Mouse (Mus musculus) forebrain, embryonic 11.5 days (tissue): ENCODE results near the gene Ubr7. TPM values are rescaled to one million over a fixed set of nuclear protein-coding genes. Genes with fewer than 3 reads are reported as not detected.

Source experiments
- ATAC-seq: fragments of 200-750 bp; cut with Nextera tagmentation; replicated peaks from 2 replicates; pipeline ENCODE4 v1.8.0; 2017; ENCODE audit warnings: moderate TSS enrichment; ENCODE audit not compliant: low FRiP score
- DNase-seq: peaks from one replicate; pipeline ENCODE4 v3.0.0-alpha.2; 2017; ENCODE audit warnings: low spot score
- H3K27ac ChIP-seq: fragments of 300-500 bp; sonication (generic); 2 replicates; pipeline ENCODE4 v1.5.1; 2014; ENCODE audit warnings: low read depth, low read length
- H3K27me3 ChIP-seq: fragments of 300-500 bp; sonication (generic); 2 replicates; pipeline ENCODE4 v1.6.1; 2014; ENCODE audit warnings: mild to moderate bottlenecking, low read length, mixed read lengths; ENCODE audit not compliant: control insufficient read depth, insufficient read depth
- H3K36me3 ChIP-seq: fragments of 300-500 bp; sonication (generic); 2 replicates; pipeline ENCODE4 v1.6.1; 2014; ENCODE audit warnings: mild to moderate bottlenecking, low read length, moderate library complexity, mixed read lengths; ENCODE audit not compliant: control insufficient read depth, insufficient read depth
- H3K4me1 ChIP-seq: fragments of 300-500 bp; sonication (generic); replicated peaks from 2 replicates; pipeline ENCODE4 v1.6.1; 2014; ENCODE audit warnings: low read length, mixed read lengths; ENCODE audit not compliant: control insufficient read depth, insufficient read depth
- H3K4me2 ChIP-seq: fragments of 300-500 bp; sonication (generic); 2 replicates; pipeline ENCODE4 v1.6.1; 2014; ENCODE audit warnings: low read depth, mild to moderate bottlenecking, low read length, moderate library complexity, mixed read lengths; ENCODE audit not compliant: severe bottlenecking
- H3K4me3 ChIP-seq: fragments of 300-500 bp; sonication (generic); 2 replicates; pipeline ENCODE4 v1.5.1; 2014; ENCODE audit warnings: low read depth, low read length
- H3K9ac ChIP-seq: fragments of 300-500 bp; sonication (generic); 2 replicates; pipeline ENCODE4 v1.6.1; 2014; ENCODE audit warnings: low read length
- H3K9me3 ChIP-seq: fragments of 300-500 bp; sonication (generic); 2 replicates; pipeline ENCODE4 v1.6.1; 2016; ENCODE audit warnings: low read length, mixed read lengths; ENCODE audit not compliant: control insufficient read depth
- WGBS: fragments of 180-500 bp; shearing (Covaris S2); extraction: QIAGEN DNeasy Blood & Tissue Kit; methylation state at CpG from one replicate; pipeline ENCODE4 v1.1.7; 2014; 5-methylcytosine and 5-hydroxymethylcytosine counted together
- polyA plus RNA-seq: library from polyadenylated mRNA; unstranded; fragments of >200 nt; fragmentation: Nextera tagmentation; extraction: Ambion mirVana; gene quantifications from 2 replicates; pipeline ENCODE4 v1.2.1, GENCODE M21; 2014

The Ubr7 gene
- polyA plus RNA-seq, 1 experiment from 2014 or later: 70.6 TPM

DNA sequence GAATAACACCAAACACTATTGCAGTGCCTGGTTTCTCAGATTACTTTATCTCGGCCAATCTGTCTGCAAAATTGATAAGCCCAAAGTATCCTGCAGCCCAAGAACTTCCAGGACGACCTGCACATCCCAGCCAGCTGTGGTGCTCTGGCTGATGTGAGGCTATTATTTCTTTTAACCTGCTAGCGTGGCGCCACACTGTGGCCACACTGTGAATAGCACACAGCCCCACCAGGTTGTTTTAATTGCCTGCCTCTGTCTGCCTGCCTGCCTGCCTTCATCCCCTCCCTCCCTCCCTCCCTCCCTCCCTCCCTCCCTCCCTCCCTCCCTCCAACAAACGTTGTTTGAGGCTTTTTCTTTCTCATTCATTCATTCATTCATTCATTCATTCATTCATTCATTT is 24.4 kb upstream of the Ubr7 start:
- 17% methylated on average over 4 of the region's 5 CpGs for WGBS
- Histone ChIP-seq H3K27ac (no peak overlapping the region), H3K4me3 (no peak overlapping the region), H3K4me2 (no peak overlapping the region), H3K4me1 (peaks cover 19% of the 10 kb centered on the region), H3K27me3 (no peaks in the 10 kb centered on the region), H3K36me3 (no peaks in the 10 kb centered on the region), H3K9ac (no peak overlapping the region), H3K9me3 (no peaks in the 10 kb centered on the region)
- DNase-seq: peak; percentile 83
- ATAC-seq: no peak

DNA sequence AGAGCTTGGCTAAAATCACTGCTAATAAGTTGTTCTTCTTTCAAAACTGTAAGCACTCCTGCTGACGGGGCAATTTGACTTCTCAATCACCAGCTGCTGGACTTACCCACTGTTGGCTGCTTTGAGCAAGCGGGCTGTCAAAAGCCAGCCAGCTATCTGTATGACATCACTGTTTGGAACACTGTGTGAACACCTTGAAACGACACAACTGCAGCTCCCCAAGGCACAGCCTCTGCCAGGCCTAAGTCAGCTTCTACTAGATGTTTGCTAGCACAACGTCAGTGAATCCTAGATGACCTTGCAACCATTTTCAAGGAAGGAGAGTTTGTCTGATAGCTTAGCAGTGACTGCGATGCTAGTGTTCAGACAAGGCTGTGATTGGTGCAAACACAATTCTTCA is 18.7 kb upstream of the Ubr7 start:
- Histone ChIP-seq H3K9me3 (no peaks in the 10 kb centered on the region), H3K4me2 (no peak overlapping the region), H3K9ac (no peak overlapping the region), H3K36me3 (no peaks in the 10 kb centered on the region), H3K4me1 (peaks cover 2% of the 10 kb centered on the region; the same call in 1 of the 2 replicates), H3K4me3 (no peak overlapping the region), H3K27me3 (no peaks in the 10 kb centered on the region), H3K27ac (no peak overlapping the region)
- WGBS: 83% methylated on average over 5 of the region's 5 CpGs
- no peak for DNase-seq
- ATAC-seq: no peak

DNA sequence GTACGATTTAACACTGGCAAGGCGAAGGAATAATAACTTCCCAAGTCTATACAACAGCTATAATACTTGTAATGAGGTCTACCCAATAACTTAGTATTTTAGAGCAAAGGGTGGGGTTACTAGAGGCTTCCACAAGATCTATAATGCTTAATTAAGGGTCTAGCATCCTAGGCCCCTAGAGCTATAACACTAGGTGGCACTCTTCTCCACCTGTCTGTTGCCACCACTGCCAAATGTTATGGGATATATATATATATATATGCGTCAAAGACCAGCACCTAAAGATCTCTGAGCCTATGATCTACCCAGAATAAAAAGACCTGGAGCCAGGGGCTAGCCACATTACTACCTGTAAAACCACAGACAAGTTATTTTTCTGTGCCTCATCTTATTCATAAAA is 17.5 kb upstream of the Ubr7 start:
- ATAC-seq: no peak
- Histone ChIP-seq H3K9me3 (no peaks in the 10 kb centered on the region), H3K9ac (no peak overlapping the region), H3K36me3 (no peaks in the 10 kb centered on the region), H3K4me2 (no peak overlapping the region), H3K4me3 (no peak overlapping the region), H3K4me1 (peaks cover 3% of the 10 kb centered on the region; the same call in 1 of the 2 replicates), H3K27me3 (no peaks in the 10 kb centered on the region), H3K27ac (no peak overlapping the region)
- 72% methylated on average over 3 of the region's 3 CpGs for WGBS
- DNase-seq: no peak

GRCm38 (mm10) chr12:102742056-102742455 is 15.7 kb upstream of the Ubr7 start:
- ATAC-seq (no peak), DNase-seq (no peak)
- no peak overlapping the region for H3K4me2 ChIP-seq
- no peak overlapping the region for H3K4me3 ChIP-seq
- no peaks in the 10 kb centered on the region for H3K27me3 ChIP-seq
- no peak overlapping the region for H3K9ac ChIP-seq
- no peak overlapping the region for H3K27ac ChIP-seq
- WGBS: 91% methylated on average over 7 of the region's 7 CpGs
- H3K36me3 ChIP-seq: no peaks in the 10 kb centered on the region
- H3K4me1 ChIP-seq: peaks cover 3% of the 10 kb centered on the region; the same call in 1 of the 2 replicates
- H3K9me3 ChIP-seq: no peaks in the 10 kb centered on the region

DNA sequence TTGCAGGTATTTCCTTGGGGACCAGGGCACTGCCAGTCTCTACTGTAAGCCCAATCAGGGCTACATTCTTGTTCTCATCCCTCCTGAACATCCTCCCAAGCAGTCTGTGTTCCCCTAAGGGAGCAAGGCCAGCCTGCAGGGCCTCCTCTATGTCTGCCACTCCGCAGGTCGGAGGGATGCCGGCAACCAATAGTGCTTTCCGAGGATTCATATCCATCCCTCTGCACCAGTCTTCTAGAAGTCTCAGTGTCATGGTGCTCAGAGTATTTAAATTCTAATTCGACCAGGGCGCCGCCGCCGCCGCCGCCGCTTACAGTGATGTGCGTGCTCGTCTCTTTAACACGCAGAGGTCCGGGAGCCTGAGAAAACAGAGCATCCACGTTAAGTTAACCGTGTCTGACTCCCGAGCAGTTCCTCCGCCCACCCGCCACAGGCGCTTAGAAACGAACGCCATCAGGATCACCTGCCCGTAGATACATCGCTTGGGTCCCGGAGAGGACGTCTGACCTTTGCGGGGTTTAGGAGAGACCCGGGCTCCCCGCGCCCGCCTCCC is 14.7 kb upstream of the Ubr7 start:
- Histone ChIP-seq H3K4me3 (peak overlapping the region; percentile 81), H3K27me3 (no peaks in the 10 kb centered on the region), H3K36me3 (no peaks in the 10 kb centered on the region), H3K4me2 (peak overlapping the region; percentile 86), H3K27ac (peak overlapping the region; percentile 80), H3K9ac (peak overlapping the region; percentile 80), H3K4me1 (peaks cover 3% of the 10 kb centered on the region; the same call in 1 of the 2 replicates), H3K9me3 (no peaks in the 10 kb centered on the region)
- ATAC-seq (no peak; the same call in 1 of the 2 replicates), DNase-seq (no peak)
- WGBS: under 1% methylated on average over 33 of the region's 33 CpGs

DNA sequence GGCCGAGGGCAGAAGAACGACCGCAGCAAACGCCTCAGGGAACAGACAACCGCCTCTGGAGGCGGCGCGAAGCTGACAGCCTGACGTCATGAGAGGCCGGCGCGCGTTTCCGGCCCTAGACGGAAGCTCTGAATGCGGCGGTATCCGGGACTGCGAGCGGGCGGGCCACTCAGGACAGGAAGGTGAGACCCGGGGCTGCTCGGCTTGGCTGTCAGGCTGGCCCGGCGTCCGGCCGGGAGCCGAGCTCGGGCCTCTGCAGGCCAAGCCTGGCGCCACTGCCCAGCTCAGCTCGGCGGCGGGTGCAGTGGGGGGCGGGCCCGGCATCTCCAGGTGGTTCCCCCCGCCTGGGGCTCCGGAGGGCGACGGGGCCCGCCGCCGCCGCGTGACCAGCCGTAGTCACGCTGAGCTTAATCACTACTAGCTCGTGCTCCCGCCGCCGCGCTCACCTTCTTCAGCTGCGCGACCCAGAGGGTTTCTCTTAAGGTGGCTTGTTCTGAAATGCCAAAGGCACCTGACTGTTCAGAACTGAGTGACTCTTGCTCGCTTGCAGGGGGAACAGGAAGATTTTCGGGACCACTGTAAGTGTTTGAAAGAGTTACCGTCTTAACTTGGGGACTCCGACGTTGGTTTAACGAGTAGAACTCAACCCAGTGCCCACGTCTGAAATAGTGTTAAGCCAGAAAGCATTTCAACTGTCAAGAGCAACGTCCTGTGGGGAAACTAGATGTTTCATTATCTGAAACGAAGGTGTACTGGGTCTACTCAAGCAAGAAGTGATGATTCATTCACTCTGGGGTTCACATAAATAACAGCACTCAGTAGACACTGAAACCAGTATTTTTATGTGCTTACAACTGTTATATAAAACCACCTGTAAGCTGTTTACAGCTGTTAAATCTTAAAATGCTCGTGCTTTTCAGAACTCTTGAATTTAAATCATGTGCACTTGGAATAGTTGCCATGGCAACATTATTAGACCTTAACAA is 13.9 kb upstream of the Ubr7 start, which contains the start of the genes Moap1 and Tmem251:
Gene Moap1 (minus strand): TSS at position 73 of the 986 bp plus-strand sequence.
Gene Tmem251 (plus strand): TSS at position 174 of the 986 bp plus-strand sequence.
- Histone ChIP-seq H3K27ac (peak within 1 kb of the TSS; percentile 80), H3K4me2 (peak within 1 kb of the TSS; percentile 86), H3K4me1 (peaks cover 3% of the 10 kb centered on the region; the same call in 1 of the 2 replicates), H3K9me3 (no peaks in the 10 kb centered on the region), H3K36me3 (no peaks in the 10 kb centered on the region), H3K4me3 (peak within 1 kb of the TSS; percentile 81), H3K27me3 (no peaks in the 10 kb centered on the region), H3K9ac (peak within 1 kb of the TSS; percentile 80)
- under 1% methylated on average over 63 of the region's 63 CpGs for WGBS
- DNase-seq: peak; percentile 95
- peak; percentile 97 for ATAC-seq

GRCm38 (mm10) chr12:102744839-102745238 is 12.9 kb upstream of the Ubr7 start:
- WGBS: 71% methylated on average over 6 of the region's 6 CpGs
- H3K36me3 ChIP-seq: no peaks in the 10 kb centered on the region
- peaks cover 3% of the 10 kb centered on the region; the same call in 1 of the 2 replicates for H3K4me1 ChIP-seq
- no peaks in the 10 kb centered on the region for H3K27me3 ChIP-seq
- DNase-seq (no peak), ATAC-seq (no peak)
- no peak overlapping the region; the same call in 1 of the 2 replicates for H3K9ac ChIP-seq
- no peak overlapping the region for H3K4me3 ChIP-seq
- no peak overlapping the region for H3K27ac ChIP-seq
- H3K9me3 ChIP-seq: no peaks in the 10 kb centered on the region
- peak overlapping the region; percentile 86 for H3K4me2 ChIP-seq

GRCm38 (mm10) chr12:102748256-102748655 is 9.5 kb upstream of the Ubr7 start:
- no peak overlapping the region for H3K27ac ChIP-seq
- DNase-seq: no peak
- WGBS: 95% methylated on average over 3 of the region's 3 CpGs
- ATAC-seq: no peak
- H3K4me3 ChIP-seq: no peak overlapping the region
- no peak overlapping the region for H3K9ac ChIP-seq
- H3K9me3 ChIP-seq: no peaks in the 10 kb centered on the region
- H3K36me3 ChIP-seq: no peaks in the 10 kb centered on the region
- no peak overlapping the region for H3K4me2 ChIP-seq
- 0 out of 2 replicates have a peak, but pooled peaks cover 2% of the 10 kb centered on the region for H3K4me1 ChIP-seq
- H3K27me3 ChIP-seq: no peaks in the 10 kb centered on the region
